Mouse (Mus musculus) layer of hippocampus, adult 18-20 months (tissue): ENCODE results near the gene Tubb5. TPM values are rescaled to one million over a fixed set of nuclear protein-coding genes. Genes with fewer than 3 reads are reported as not detected.

ENCODE experiments used
- DNase-seq, 2 experiments: peaks; one replicate each; pipeline ENCODE4 v3.0.0; 2022; ENCODE audit warnings: low spot score in 2 of 2
- total RNA-seq, 2 experiments: library from RNA; stranded (reverse); gene quantifications; 2 replicates each; pipeline ENCODE4 v1.2.3; 2021

Gene Tubb5
- total RNA-seq, 2 experiments from 2014 or later = 326 to 341 TPM

- no peak for DNase-seq
Measured at GRCm38 (mm10) chr17:35832400-35833238, 5.5 kb downstream of the Tubb5 start.

GRCm38 (mm10) chr17:35829737-35830136 is 8.4 kb downstream of the Tubb5 start:
- peak; percentile 75 to 87 for DNase-seq

- DNase-seq = no peak
Measured at GRCm38 (mm10) chr17:35825109-35825850, 12.8 kb downstream of the Tubb5 start.

- DNase-seq = no peak
Measured at GRCm38 (mm10) chr17:35824402-35824801, 13.7 kb downstream of the Tubb5 start.

GRCm38 (mm10) chr17:35822964-35823937 is 14.9 kb downstream of the Tubb5 start, which contains the start of gene Flot1:
Gene Flot1, plus strand, starts transcription at chr17:35823230.
- DNase-seq = peak; percentile 40 to 75

GRCm38 (mm10) chr17:35822564-35822963 is 15.5 kb downstream of the Tubb5 start:
- DNase-seq = no peak

GRCm38 (mm10) chr17:35821439-35822430 is 16.4 kb downstream of the Tubb5 start, which contains the start of gene Ier3:
Gene Ier3, plus strand, starts transcription at chr17:35821684.
- DNase-seq = no peak

- no peak for DNase-seq
Measured at GRCm38 (mm10) chr17:35820111-35820510, 18.0 kb downstream of the Tubb5 start.

GRCm38 (mm10) chr17:35817226-35817625 is 20.9 kb downstream of the Tubb5 start:
- DNase-seq = no peak

- DNase-seq = no peak
Measured at GRCm38 (mm10) chr17:35816686-35817085, 21.4 kb downstream of the Tubb5 start.

GRCm38 (mm10) chr17:35815836-35816235 is 22.3 kb downstream of the Tubb5 start:
- no peak for DNase-seq

GRCm38 (mm10) chr17:35814678-35815077 is 23.4 kb downstream of the Tubb5 start:
- no peak for DNase-seq

GRCm38 (mm10) chr17:35813653-35814052 is 24.5 kb downstream of the Tubb5 start:
- DNase-seq = no peak

GRCm38 (mm10) chr17:35813245-35813647 is 24.9 kb downstream of the Tubb5 start:
- peak in 1 of 2 experiments; percentile 45 for DNase-seq

- no peak for DNase-seq
Measured at GRCm38 (mm10) chr17:35812736-35813135, 25.4 kb downstream of the Tubb5 start.

- DNase-seq = no peak
Measured at GRCm38 (mm10) chr17:35812307-35812706, 25.8 kb downstream of the Tubb5 start.

- no peak for DNase-seq
Measured at GRCm38 (mm10) chr17:35810900-35811648, 27.0 kb downstream of the Tubb5 start.

GRCm38 (mm10) chr17:35809395-35809794 is 28.7 kb downstream of the Tubb5 start:
- DNase-seq = no peak

GRCm38 (mm10) chr17:35808073-35808472 is 30.0 kb downstream of the Tubb5 start:
- DNase-seq = no peak
